Mouse (Mus musculus): ENCODE results near the gene Sp7.

The Sp7 gene

DNA sequence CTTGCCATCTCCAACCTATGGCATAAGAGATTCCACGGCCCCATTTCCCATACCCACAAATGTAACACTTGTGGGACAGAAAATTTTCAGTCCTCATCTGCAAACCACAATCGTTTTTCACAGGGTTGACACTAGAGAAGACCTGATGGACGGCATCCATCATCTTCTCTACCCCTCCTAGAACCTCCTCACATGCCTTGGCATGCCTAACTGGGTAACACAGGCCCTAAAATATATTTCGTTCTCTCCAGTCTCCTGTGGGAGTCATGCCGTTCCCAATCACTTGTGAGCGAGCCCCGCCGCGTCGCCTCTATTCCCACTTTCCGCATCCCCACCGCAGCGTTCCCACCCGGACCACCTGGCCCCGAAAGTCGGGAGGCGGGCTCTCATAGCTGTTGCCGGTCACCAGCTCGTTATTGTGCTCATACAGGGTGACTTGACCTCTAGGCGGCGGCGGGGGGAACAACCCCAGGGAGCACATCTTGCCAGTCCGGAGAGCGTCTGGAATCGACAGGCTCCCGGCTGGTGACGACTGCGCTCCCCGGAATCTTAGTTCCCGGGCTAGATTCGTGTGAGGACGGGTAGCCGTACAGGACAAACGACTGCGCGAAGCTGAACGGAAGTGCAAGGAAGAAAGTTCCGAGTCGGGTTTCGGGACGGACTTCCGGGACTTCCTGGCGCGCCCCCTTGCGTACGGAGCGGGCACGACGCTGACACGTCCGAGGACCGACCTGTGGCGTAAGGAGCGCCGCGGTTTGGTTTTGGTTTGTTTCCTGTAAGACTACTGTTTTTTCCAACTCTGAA lies 16.6 kb downstream of the Sp7 start, which contains the start of gene Aaas:
Gene Aaas (minus strand): TSS at position 634 of the 804 bp plus-strand sequence.
- in situ Hi-C loops (cut with MboI, MseI): no loop called here

- in situ Hi-C loops (cut with MboI, MseI): no loop called here
Observed at GRCm38 (mm10) chr15:102346444-102346843, 20.5 kb downstream of the Sp7 start.

- in situ Hi-C loops (cut with MboI, MseI): no loop called here
Observed at GRCm38 (mm10) chr15:102344490-102344889, 22.5 kb downstream of the Sp7 start.

DNA sequence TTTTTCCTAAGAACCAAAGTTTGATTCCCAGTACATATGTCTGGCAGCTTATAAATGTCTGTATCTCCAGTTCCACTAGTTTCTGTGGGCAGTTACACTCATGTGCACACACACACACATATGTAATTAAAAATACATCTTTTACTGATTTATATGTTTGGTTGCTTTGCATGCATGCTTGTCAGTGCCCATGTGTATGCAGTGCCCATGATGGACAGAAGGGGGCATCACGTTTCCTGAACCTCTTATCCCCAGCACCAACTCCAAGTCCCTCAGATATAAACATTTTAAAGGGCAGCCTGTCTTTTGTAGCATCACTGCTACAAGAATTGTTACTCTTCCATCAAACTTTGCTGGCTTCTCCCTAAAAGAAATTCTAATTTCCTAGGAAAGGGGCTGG lies 25.4 kb downstream of the Sp7 start:
- in situ Hi-C loops (cut with MboI, MseI): no loop called here

GRCm38 (mm10) chr15:102339612-102340011 lies 27.4 kb downstream of the Sp7 start:
- in situ Hi-C loops (cut with MboI, MseI): loop anchor here in 1 of 2 experiments (5.0 kb wide), 2 partner anchors 33 to 37 kb away; no protein-coding TSS in a partner anchor

GRCm38 (mm10) chr15:102336946-102337345 lies 30.0 kb downstream of the Sp7 start:
- in situ Hi-C loops (cut with MboI, MseI): loop anchor here in 1 of 2 experiments (5.0 kb wide), 2 partner anchors 35 kb away; no protein-coding TSS in a partner anchor

GRCm38 (mm10) chr15:102335925-102336324 lies 31.1 kb downstream of the Sp7 start:
- in situ Hi-C loops (cut with MboI, MseI): loop anchor here in 1 of 2 experiments (5.0 kb wide), 2 partner anchors 34 to 36 kb away; no protein-coding TSS in a partner anchor

DNA sequence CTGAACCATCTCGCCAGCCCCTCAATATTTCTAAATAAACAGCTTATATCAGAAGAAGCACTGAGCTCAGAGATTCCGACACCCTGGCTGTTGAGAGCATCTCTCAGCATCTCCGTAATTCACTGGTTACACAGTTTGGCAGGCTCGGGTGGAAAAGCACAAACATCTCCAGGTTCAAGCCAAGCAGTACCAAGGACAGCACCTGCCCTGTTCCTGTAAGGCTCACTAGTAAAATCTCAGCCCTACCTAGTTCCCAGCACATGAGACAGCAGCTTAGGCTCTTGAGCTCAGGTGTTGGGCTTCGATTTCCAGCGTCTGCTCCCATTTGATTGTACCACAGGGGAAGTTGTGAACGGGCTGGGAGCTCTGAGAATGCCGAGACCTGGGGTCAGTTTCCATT lies 31.7 kb downstream of the Sp7 start:
- in situ Hi-C loops (cut with MboI, MseI): loop anchor here in 1 of 2 experiments (5.0 kb wide), 2 partner anchors 33 to 37 kb away; no protein-coding TSS in a partner anchor

DNA sequence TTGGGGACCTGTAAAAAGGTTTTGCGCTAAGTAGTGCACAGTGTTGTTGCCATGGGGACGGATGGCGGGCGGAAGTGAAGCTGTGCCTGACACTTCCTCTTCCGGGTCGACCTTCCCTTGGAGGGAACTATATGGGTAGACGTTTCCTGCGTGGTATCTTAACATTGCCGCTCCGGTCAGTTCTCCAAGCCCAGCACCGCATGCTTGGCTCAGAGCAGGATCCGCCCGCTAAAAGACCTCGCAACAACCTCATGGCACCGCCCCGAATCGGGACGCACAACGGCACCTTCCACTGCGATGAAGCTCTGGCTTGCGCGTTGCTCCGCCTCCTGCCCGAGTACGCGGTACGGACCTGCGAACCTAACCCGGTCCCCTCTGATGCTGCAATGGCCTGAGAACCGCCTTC lies 35.4 kb downstream of the Sp7 start, which contains the start of gene Myg1:
Gene Myg1 (plus strand): TSS at position 100 of the 406 bp plus-strand sequence.
- in situ Hi-C loops (cut with MboI, MseI): no loop called here

DNA sequence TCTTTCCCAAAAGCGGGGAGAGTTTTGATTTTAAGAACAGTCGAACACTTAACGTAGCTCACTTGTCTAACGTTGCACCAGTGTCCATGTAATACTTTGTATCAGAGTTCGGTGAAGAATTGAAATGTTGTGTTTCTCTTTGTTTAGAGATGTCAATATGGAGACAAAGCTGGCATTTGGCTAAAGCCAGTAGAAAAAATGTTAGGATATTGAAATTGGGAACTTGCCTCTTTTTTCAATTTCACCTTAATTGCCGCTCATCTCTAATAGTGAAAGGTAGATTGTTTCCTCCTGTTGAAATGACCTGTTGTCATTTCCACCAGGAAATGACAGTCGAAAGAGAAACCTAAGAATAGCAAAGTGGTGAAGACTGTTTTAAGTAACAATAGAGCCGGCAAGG lies 40.1 kb downstream of the Sp7 start:
- in situ Hi-C loops (cut with MboI, MseI): no loop called here

GRCm38 (mm10) chr15:102326022-102326576 lies 40.9 kb downstream of the Sp7 start, which contains the start of gene Pfdn5:
Gene Pfdn5, plus strand, starts transcription at chr15:102326116.
- in situ Hi-C loops (cut with MboI, MseI): no loop called here

GRCm38 (mm10) chr15:102324654-102325473 lies 42.1 kb downstream of the Sp7 start:
- in situ Hi-C loops (cut with MboI, MseI): no loop called here

- in situ Hi-C loops (cut with MboI, MseI): loop anchor here in 1 of 2 experiments (5.0 kb wide), 1 partner anchor 74 kb away; no protein-coding TSS in a partner anchor
Observed at GRCm38 (mm10) chr15:102316263-102316662, 50.7 kb downstream of the Sp7 start.

- in situ Hi-C loops (cut with MboI, MseI): loop anchor here in 1 of 2 experiments (5.0 kb wide), 1 partner anchor 73 kb away; no protein-coding TSS in a partner anchor
Observed at GRCm38 (mm10) chr15:102315292-102315691, 51.7 kb downstream of the Sp7 start.

GRCm38 (mm10) chr15:102311489-102311888 lies 55.5 kb downstream of the Sp7 start:
- in situ Hi-C loops (cut with MboI, MseI): no loop called here

DNA sequence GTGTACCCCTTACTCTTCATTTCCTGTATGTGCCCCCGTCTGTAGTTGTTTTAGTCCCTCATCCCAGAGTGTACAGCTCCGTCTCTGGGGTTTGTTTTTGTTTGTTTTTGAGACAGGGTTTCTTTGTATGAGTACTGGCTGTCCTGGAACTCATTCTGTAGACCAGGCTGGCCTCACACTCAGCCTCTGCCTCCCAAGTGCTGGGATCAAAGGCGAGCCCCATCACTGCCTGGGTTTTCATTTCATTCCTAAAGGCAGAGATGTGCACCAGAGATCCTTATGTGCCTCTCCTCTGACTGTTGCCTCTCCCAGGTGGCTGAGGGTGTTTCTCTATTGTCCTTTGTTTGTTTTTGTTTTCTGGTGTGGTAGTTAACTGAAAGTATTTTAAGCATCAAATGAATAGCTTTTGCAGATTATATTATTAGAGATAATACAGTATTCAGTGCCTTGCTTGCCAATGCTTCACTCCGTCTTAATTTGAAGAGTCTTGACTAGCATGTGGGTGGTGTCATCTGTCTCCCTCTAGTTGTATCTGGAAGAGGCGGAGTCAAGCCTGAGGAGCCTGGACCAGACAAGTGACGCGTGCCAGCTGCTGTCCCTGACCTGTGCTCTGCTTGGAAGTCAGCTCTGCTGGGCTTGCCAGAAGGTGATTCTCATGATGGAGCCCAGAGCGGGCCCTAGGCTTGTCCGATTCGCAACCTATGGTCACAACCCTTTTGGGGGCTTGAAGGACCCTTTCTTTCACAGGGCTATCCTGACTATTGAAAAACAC lies 56.7 kb downstream of the Sp7 start:
- in situ Hi-C loops (cut with MboI, MseI): no loop called here

GRCm38 (mm10) chr15:102308717-102309116 lies 58.3 kb downstream of the Sp7 start:
- in situ Hi-C loops (cut with MboI, MseI): no loop called here
